Mouse (Mus musculus) heart, embryonic 13.5 days (tissue): ENCODE measurements around the gene Gm44973. TPM values are rescaled to one million over a fixed set of nuclear protein-coding genes. Genes with fewer than 3 reads are reported as not detected.
"Not testable (repeated sequence)": the region's sequence is repeated elsewhere in the genome, so short reads cannot be mapped to it uniquely, and the experiment has no call there.

Experiments
- ATAC-seq: fragments of 200-750 bp; cut with Nextera tagmentation; 2 replicates; pipeline ENCODE4 v1.8.0; 2017; ENCODE audit warnings: moderate TSS enrichment; ENCODE audit not compliant: insufficient number of reproducible peaks, low FRiP score, low TSS enrichment; ENCODE audit errors: extremely low read depth
- H3K27ac ChIP-seq: fragments of 300-500 bp; sonication (generic); replicated peaks from 2 replicates; pipeline ENCODE4 v1.5.1; 2015; ENCODE audit warnings: moderate library complexity, mild to moderate bottlenecking, inconsistent platforms
- H3K27me3 ChIP-seq: fragments of 300-500 bp; sonication (generic); replicated peaks from 2 replicates; pipeline ENCODE4 v1.6.1; 2015; ENCODE audit warnings: mild to moderate bottlenecking, inconsistent platforms
- H3K36me3 ChIP-seq: fragments of 300-500 bp; sonication (generic); 2 replicates; pipeline ENCODE4 v1.6.1; 2015; ENCODE audit warnings: mild to moderate bottlenecking, inconsistent platforms
- H3K4me1 ChIP-seq: fragments of 300-500 bp; sonication (generic); 2 replicates; pipeline ENCODE4 v1.6.1; 2015; ENCODE audit warnings: inconsistent platforms
- H3K4me2 ChIP-seq: fragments of 300-500 bp; sonication (generic); 2 replicates; pipeline ENCODE4 v1.6.1; 2015; ENCODE audit warnings: inconsistent platforms, mild to moderate bottlenecking, moderate library complexity
- H3K4me3 ChIP-seq: fragments of 300-500 bp; sonication (generic); 2 replicates; pipeline ENCODE4 v1.5.1; 2015; ENCODE audit warnings: moderate library complexity, mild to moderate bottlenecking, inconsistent platforms
- H3K9ac ChIP-seq: fragments of 300-500 bp; sonication (generic); 2 replicates; pipeline ENCODE4 v1.6.1; 2015; ENCODE audit warnings: inconsistent platforms, mild to moderate bottlenecking, moderate library complexity
- H3K9me3 ChIP-seq: fragments of 300-500 bp; sonication (generic); 2 replicates; pipeline ENCODE4 v1.6.1; 2016; ENCODE audit warnings: inconsistent platforms
- WGBS: fragments of 180-500 bp; shearing (Covaris S2); methylation state at CpG from one replicate; pipeline ENCODE4 v1.1.7; 2015; ENCODE audit warnings: mixed read lengths; 5-methylcytosine and 5-hydroxymethylcytosine counted together
- polyA plus RNA-seq: library from polyadenylated mRNA; unstranded; fragments of >200 nt; fragmentation: Nextera tagmentation; extraction: Ambion mirVana; gene quantifications from 2 replicates; pipeline ENCODE4 v1.2.1, GENCODE M21; 2015

Gene Gm44973
- polyA plus RNA-seq, 1 experiment from 2014 or later: not detected

- Histone ChIP-seq H3K4me3 (0 out of 2 replicates have a peak overlapping the region, but pooled peaks have one; percentile 88), H3K27ac (no peak overlapping the region), H3K9ac (no peak overlapping the region), H3K9me3 (no peaks in the 10 kb centered on the region), H3K4me2 (peak overlapping the region; percentile 96), H3K4me1 (peaks cover 49% of the 10 kb centered on the region), H3K36me3 (peaks cover 47% of the 10 kb centered on the region), H3K27me3 (no peaks in the 10 kb centered on the region)
- WGBS: 90% methylated on average over 6 of the region's 6 CpGs
- no peak for ATAC-seq
These were observed 49.6 kb downstream of the Gm44973 start for GRCm38 (mm10) chr7:5064886-5065285.

- Histone ChIP-seq H3K4me3 (no peak overlapping the region), H3K27ac (no peak overlapping the region), H3K4me1 (0 out of 2 replicates have a peak, but pooled peaks cover 6% of the 10 kb centered on the region), H3K36me3 (peaks cover 99% of the 10 kb centered on the region), H3K4me2 (peak overlapping the region; percentile 19; the same call in 1 of the 2 replicates), H3K27me3 (no peaks in the 10 kb centered on the region), H3K9me3 (no peaks in the 10 kb centered on the region), H3K9ac (no peak overlapping the region)
- WGBS: 70% methylated on average over 1 of the region's 1 CpGs
- no peak for ATAC-seq
These were observed 58.3 kb downstream of the Gm44973 start for GRCm38 (mm10) chr7:5073586-5073985.

- Histone ChIP-seq H3K27ac (no peak overlapping the region), H3K4me3 (no peak overlapping the region), H3K36me3 (peaks cover 93% of the 10 kb centered on the region), H3K4me2 (no peak overlapping the region), H3K9me3 (no peaks in the 10 kb centered on the region), H3K9ac (no peak overlapping the region), H3K4me1 (0 out of 2 replicates have a peak, but pooled peaks cover 6% of the 10 kb centered on the region), H3K27me3 (no peaks in the 10 kb centered on the region)
- ATAC-seq: no peak
- WGBS: 82% methylated on average over 5 of the region's 5 CpGs
These were observed 59.7 kb downstream of the Gm44973 start for GRCm38 (mm10) chr7:5074984-5075383.

GRCm38 (mm10) chr7:5076931-5077330 is 61.6 kb downstream of the Gm44973 start:
- Histone ChIP-seq H3K27me3 (no peaks in the 10 kb centered on the region), H3K9ac (0 out of 2 replicates have a peak overlapping the region, but pooled peaks have one; percentile 19), H3K36me3 (peaks cover 74% of the 10 kb centered on the region), H3K9me3 (no peaks in the 10 kb centered on the region), H3K4me2 (no peak overlapping the region), H3K4me3 (no peak overlapping the region), H3K4me1 (peaks cover 19% of the 10 kb centered on the region), H3K27ac (peak overlapping the region; percentile 15; the same call in 1 of the 2 replicates)
- 70% methylated on average over 2 of the region's 2 CpGs for WGBS
- no peak for ATAC-seq

GRCm38 (mm10) chr7:5079365-5080009 is 64.2 kb downstream of the Gm44973 start:
- peak overlapping the region; percentile 85 for H3K4me2 ChIP-seq
- ATAC-seq: not testable (repeated sequence)
- peak overlapping the region; percentile 97 for H3K9ac ChIP-seq

GRCm38 (mm10) chr7:5080010-5080751 is 64.9 kb downstream of the Gm44973 start, which contains the start of gene Epn1:
Gene Epn1 (plus strand): TSS chr7:5080235.
- under 1% methylated on average over 79 of the region's 81 CpGs for WGBS

More at GRCm38 (mm10) chr7:5079365-5080009, 64.2 kb downstream of the Gm44973 start:
- WGBS: 45% methylated on average over 10 of the region's 13 CpGs
- not testable (repeated sequence) for H3K27me3 ChIP-seq, H3K9me3 ChIP-seq
- Histone ChIP-seq H3K4me1 (peaks cover 39% of the 10 kb centered on the region), H3K36me3 (peaks cover 69% of the 10 kb centered on the region), H3K4me3 (peak overlapping the region; percentile 96), H3K27ac (peak overlapping the region; percentile 96)

GRCm38 (mm10) chr7:5080815-5081214 is 65.5 kb downstream of the Gm44973 start:
- peak overlapping the region; percentile 97 for H3K9ac ChIP-seq
- H3K4me2 ChIP-seq: peak overlapping the region; percentile 85
- peak overlapping the region; percentile 96 for H3K4me3 ChIP-seq
- H3K9me3 ChIP-seq: no peaks in the 10 kb centered on the region
- 10% methylated on average over 6 of the region's 6 CpGs for WGBS
- H3K4me1 ChIP-seq: peaks cover 52% of the 10 kb centered on the region
- peaks cover 69% of the 10 kb centered on the region for H3K36me3 ChIP-seq
- H3K27me3 ChIP-seq: no peaks in the 10 kb centered on the region
- H3K27ac ChIP-seq: peak overlapping the region; percentile 96
- no peak for ATAC-seq

More at GRCm38 (mm10) chr7:5080010-5080751, 64.9 kb downstream of the Gm44973 start, which contains the start of gene Epn1:
- ATAC-seq: peak; percentile 93
- H3K4me3 ChIP-seq: peak within 1 kb of the TSS; percentile 96
- H3K4me1 ChIP-seq: peaks cover 46% of the 10 kb centered on the region
- no peaks in the 10 kb centered on the region for H3K27me3 ChIP-seq
- H3K4me2 ChIP-seq: peak within 1 kb of the TSS; percentile 85
- peak within 1 kb of the TSS; percentile 97 for H3K9ac ChIP-seq
- no peaks in the 10 kb centered on the region for H3K9me3 ChIP-seq
- peaks cover 69% of the 10 kb centered on the region for H3K36me3 ChIP-seq
- H3K27ac ChIP-seq: peak within 1 kb of the TSS; percentile 96

- Histone ChIP-seq H3K4me3 (peak overlapping the region; percentile 96), H3K27me3 (no peaks in the 10 kb centered on the region), H3K27ac (peak overlapping the region; percentile 96), H3K36me3 (peaks cover 70% of the 10 kb centered on the region), H3K4me2 (peak overlapping the region; percentile 85), H3K9me3 (no peaks in the 10 kb centered on the region), H3K9ac (peak overlapping the region; percentile 97), H3K4me1 (peaks cover 55% of the 10 kb centered on the region)
- WGBS: 38% methylated on average over 6 of the region's 6 CpGs
- no peak for ATAC-seq
These were observed 65.9 kb downstream of the Gm44973 start for GRCm38 (mm10) chr7:5081241-5081640.

- Histone ChIP-seq H3K4me2 (peak overlapping the region; percentile 85), H3K4me3 (peak overlapping the region; percentile 96), H3K27me3 (no peaks in the 10 kb centered on the region), H3K27ac (no peak overlapping the region), H3K9me3 (no peaks in the 10 kb centered on the region), H3K9ac (peak overlapping the region; percentile 97), H3K4me1 (peaks cover 51% of the 10 kb centered on the region), H3K36me3 (peaks cover 70% of the 10 kb centered on the region)
- WGBS: 96% methylated on average over 2 of the region's 2 CpGs
- no peak for ATAC-seq
These were observed 66.6 kb downstream of the Gm44973 start for GRCm38 (mm10) chr7:5081939-5082338.
